Mouse (Mus musculus) CH12.LX (cell line): ENCODE measurements around the gene Cdk14. TPM values are rescaled to one million over a fixed set of nuclear protein-coding genes. Genes with fewer than 3 reads are reported as not detected.

Experiments
- DNase-seq: peaks from one replicate; pipeline ENCODE4 v3.0.0-alpha.2; 2013; ENCODE audit errors: extremely low read depth
- H3K27ac ChIP-seq: 2 replicates; pipeline ENCODE4 v1.5.1; 2012; ENCODE audit warnings: low read depth, mild to moderate bottlenecking, control low read depth, moderate library complexity; ENCODE audit not compliant: insufficient read depth
- H3K27me3 ChIP-seq: replicated peaks from 2 replicates; pipeline ENCODE3; 2012; ENCODE audit warnings: inconsistent platforms
- H3K36me3 ChIP-seq, 2 experiments: replicated peaks in 1 of 2; 2 replicates each; pipeline versions ENCODE3 to v1.6.1; 2012; ENCODE audit warnings: inconsistent platforms in 1 of 2, low read length in 1 of 2, mild to moderate bottlenecking in 1 of 2, mixed read lengths in 1 of 2, moderate library complexity in 1 of 2; ENCODE audit not compliant: control insufficient read depth in 1 of 2, insufficient read depth in 1 of 2
- H3K4me1 ChIP-seq, 2 experiments: 2 replicates each; pipeline ENCODE4 v1.6.1; 2012; ENCODE audit warnings: inconsistent platforms in 1 of 2, moderate library complexity in 1 of 2; ENCODE audit not compliant: insufficient read depth in 2 of 2, control insufficient read depth in 1 of 2
- H3K4me2 ChIP-seq: 2 replicates; pipeline ENCODE4 v1.6.1; 2012; ENCODE audit warnings: low read depth, mild to moderate bottlenecking, control low read depth; ENCODE audit not compliant: poor library complexity, insufficient read depth, severe bottlenecking
- H3K4me3 ChIP-seq, 3 experiments: fragments of 150-350 bp in 1 of 3; sonication (generic) in 1 of 3; replicated peaks in 1 of 3; 2 replicates each; pipeline versions ENCODE3 to v1.5.1; 2011 to 2012; ENCODE audit warnings: low read depth in 2 of 3, low read length in 2 of 3, mild to moderate bottlenecking in 2 of 3, moderate library complexity in 2 of 3, control low read depth in 1 of 3, improper control_type of control experiment in 1 of 3, inconsistent platforms in 1 of 3, mixed read lengths in 1 of 3; ENCODE audit not compliant: poor library complexity in 1 of 3
- H3K79me2 ChIP-seq: replicated peaks from 2 replicates; pipeline ENCODE4 v1.6.1; 2012; ENCODE audit warnings: mild to moderate bottlenecking, moderate library complexity; ENCODE audit not compliant: control insufficient read depth, poor library complexity, insufficient read depth, severe bottlenecking; ENCODE audit errors: extremely low read depth
- H3K9ac ChIP-seq: 2 replicates; pipeline ENCODE4 v1.6.1; 2012; ENCODE audit warnings: low read depth, mild to moderate bottlenecking, control low read depth, moderate library complexity; ENCODE audit not compliant: insufficient read depth
- H3K9me3 ChIP-seq: replicated peaks from 2 replicates; pipeline ENCODE3; 2012; ENCODE audit warnings: low read length, inconsistent platforms, mixed read lengths
- BHLHE40 ChIP-seq: IDR thresholded peaks from 2 replicates; pipeline ENCODE4 v1.6.1; 2011; ENCODE audit warnings: mild to moderate bottlenecking, low read depth, low read length, improper control_type of control experiment
- CHD1 ChIP-seq: IDR thresholded peaks from 2 replicates; pipeline ENCODE4 v1.6.1; 2012; ENCODE audit warnings: low read depth, low read length, improper control_type of control experiment, inconsistent platforms
- E2F4 ChIP-seq: IDR thresholded peaks from 2 replicates; pipeline ENCODE4 v1.6.1; 2011; ENCODE audit warnings: low read depth, low read length, improper control_type of control experiment; ENCODE audit not compliant: insufficient replicate concordance
- EP300 ChIP-seq: IDR thresholded peaks from 2 replicates; pipeline ENCODE4 v1.6.1; 2011; ENCODE audit warnings: low read length, improper control_type of control experiment
- ETS1 ChIP-seq: conservative IDR thresholded peaks from 2 replicates; pipeline ENCODE4 v1.6.1; 2012; ENCODE audit warnings: low read depth, mild to moderate bottlenecking, inconsistent platforms, low read length, improper control_type of control experiment, moderate library complexity
- JUN ChIP-seq: IDR thresholded peaks from 2 replicates; pipeline ENCODE4 v1.6.1; 2011; ENCODE audit warnings: low read depth, mild to moderate bottlenecking, low read length, improper control_type of control experiment, moderate library complexity; ENCODE audit not compliant: insufficient read depth
- JUND ChIP-seq: conservative IDR thresholded peaks from 2 replicates; pipeline ENCODE4 v1.6.1; 2011; ENCODE audit warnings: low read depth, low read length, improper control_type of control experiment
- KAT2A ChIP-seq: IDR thresholded peaks from 2 replicates; pipeline ENCODE4 v1.6.1; 2012; ENCODE audit warnings: low read length, improper control_type of control experiment, inconsistent platforms; ENCODE audit not compliant: insufficient replicate concordance
- MAFK ChIP-seq: IDR thresholded peaks from 2 replicates; pipeline ENCODE4 v1.6.1; 2011; ENCODE audit warnings: low read length, improper control_type of control experiment; ENCODE audit not compliant: insufficient replicate concordance
- MAZ ChIP-seq: IDR thresholded peaks from 2 replicates; pipeline ENCODE4 v1.6.1; 2012; ENCODE audit warnings: low read depth, mild to moderate bottlenecking, inconsistent platforms, low read length, improper control_type of control experiment, moderate library complexity
- NRF1 ChIP-seq: IDR thresholded peaks from 2 replicates; pipeline ENCODE4 v1.6.1; 2014; ENCODE audit warnings: low read depth, mild to moderate bottlenecking, inconsistent platforms, low read length, improper control_type of control experiment, moderate library complexity
- POLR2A ChIP-seq: IDR thresholded peaks from 2 replicates; pipeline ENCODE4 v1.6.1; 2011; ENCODE audit warnings: low read depth, mild to moderate bottlenecking, improper control_type of control experiment, low read length
- RAD21 ChIP-seq: IDR thresholded peaks from 2 replicates; pipeline ENCODE4 v1.6.1; 2011; ENCODE audit warnings: low read depth, mild to moderate bottlenecking, low read length, improper control_type of control experiment, moderate library complexity
- TBP ChIP-seq: conservative IDR thresholded peaks from 2 replicates; pipeline ENCODE4 v1.6.1; 2011; ENCODE audit warnings: low read depth, low read length, improper control_type of control experiment
- USF2 ChIP-seq: conservative IDR thresholded peaks from 2 replicates; pipeline ENCODE4 v1.6.1; 2011; ENCODE audit warnings: low read depth, low read length, improper control_type of control experiment
- ZC3H11A ChIP-seq: IDR thresholded peaks from 2 replicates; pipeline ENCODE4 v1.6.1; 2012; ENCODE audit warnings: low read depth, mild to moderate bottlenecking, inconsistent platforms, low read length, improper control_type of control experiment
- ZKSCAN1 ChIP-seq: IDR thresholded peaks from 2 replicates; pipeline ENCODE4 v1.6.1; 2012; ENCODE audit warnings: low read depth, inconsistent platforms, low read length, improper control_type of control experiment, borderline replicate concordance
- ZMIZ1 ChIP-seq: IDR thresholded peaks from 2 replicates; pipeline ENCODE4 v1.6.1; 2012; ENCODE audit warnings: low read depth, mild to moderate bottlenecking, inconsistent platforms, low read length, improper control_type of control experiment
- dilution Hi-C: fragments of 300-500 bp; cut with MboI; formaldehyde crosslinking; loops from 2 replicates; pipeline ENCODE4 v1.14.3; 2020; ENCODE audit warnings: low sequenced_read_pairs; ENCODE audit not compliant: extremely low pct_unique_long_range_greater_than_20kb, extremely low pct_ligation_motif_present
- in situ Hi-C: fragments of 300-500 bp; cut with MboI; formaldehyde crosslinking; loops from 3 replicates; pipeline ENCODE4 v1.14.3; 2019; ENCODE audit warnings: low sequenced_read_pairs, low pct_ligation_motif_present, low pct_unique_long_range_greater_than_20kb, mixed read lengths
- polyA plus RNA-seq: library from polyadenylated mRNA; unstranded; fragments of >175 nt; gene quantifications from 2 replicates; pipeline ENCODE4 v1.2.1, GENCODE M21; 2012; ENCODE audit warnings: low read depth; ENCODE audit not compliant: insufficient read length
- total RNA-seq, 2 experiments: library from RNA; depleted of rRNA; stranded (reverse); fragments of 300-350 nt in 1 of 2; fragments of >200 nt in 1 of 2; gene quantifications; 2 replicates each; pipeline ENCODE4 v1.2.3; 2012 to 2014

The Cdk14 gene
- total and polyA plus RNA-seq, 3 experiments: 3.7 to 12.0 (median 8.9) TPM

GRCm38 (mm10) chr5:5175090-5175489 lies 245.0 kb downstream of the Cdk14 start:
- TF ChIP-seq ZMIZ1: no peak
- TF ChIP-seq NRF1: no peak
- no peak for TF ChIP-seq JUND
- TF ChIP-seq POLR2A: no peak
- no peak for TF ChIP-seq EP300
- no peak for TF ChIP-seq E2F4
- TF ChIP-seq RAD21: no peak
- no peak for TF ChIP-seq BHLHE40
- TF ChIP-seq USF2: no peak
- TF ChIP-seq KAT2A: no peak
- no peaks in the 10 kb centered on the region for H3K9me3 ChIP-seq
- in situ Hi-C loops (no loop called here), dilution Hi-C loops (no loop called here)
- H3K4me3 ChIP-seq: no peak overlapping the region
- no peaks in the 10 kb centered on the region for H3K27me3 ChIP-seq
- H3K4me2 ChIP-seq: no peak overlapping the region
- no peaks in the 10 kb centered on the region for H3K4me1 ChIP-seq
- no peaks in the 10 kb centered on the region for H3K36me3 ChIP-seq
- no peak overlapping the region for H3K9ac ChIP-seq
- H3K27ac ChIP-seq: no peak overlapping the region
- DNase-seq: no peak
- H3K79me2 ChIP-seq: no peaks in the 10 kb centered on the region

- Histone ChIP-seq H3K36me3 (no peaks in the 10 kb centered on the region), H3K4me3 (no peak overlapping the region), H3K4me2 (no peak overlapping the region), H3K4me1 (no peaks in the 10 kb centered on the region), H3K79me2 (no peaks in the 10 kb centered on the region), H3K9ac (no peak overlapping the region), H3K27me3 (no peaks in the 10 kb centered on the region), H3K27ac (no peak overlapping the region), H3K9me3 (no peaks in the 10 kb centered on the region)
- TF ChIP-seq POLR2A (no peak), EP300 (no peak), MAFK (no peak), ZKSCAN1 (no peak), USF2 (no peak), BHLHE40 (no peak), JUN (no peak), TBP (no peak), MAZ (no peak), ETS1 (no peak), CHD1 (no peak), ZC3H11A (no peak)
- dilution Hi-C loops (no loop called here), in situ Hi-C loops (no loop called here)
- DNase-seq: no peak
These were observed 254.0 kb downstream of the Cdk14 start for GRCm38 (mm10) chr5:5166086-5166485.
